Mouse (Mus musculus): ENCODE results near the gene Ctbp2. TPM values are rescaled to one million over a fixed set of nuclear protein-coding genes. Genes with fewer than 3 reads are reported as not detected.

The Ctbp2 gene
- total RNA-seq (2021) = 10 to 100 TPM; 24.8 to 36.1 TPM

- peak; percentile 83 for DNase-seq (ENCODE audit: low spot score)
- intact Hi-C loops (cut with DNase I) = loop anchor here (1.0 to 10.0 kb wide), 4 partner anchors 47 to 459 kb away; partner anchors contain the start of genes Abraxas2 and Eef1akmt2
Observed at GRCm38 (mm10) chr7:133123999-133124700, at the start of gene Ctbp2. Gene Ctbp2, minus strand, starts transcription at chr7:133124354.

GRCm38 (mm10) chr7:133171403-133172032, 47.4 kb upstream of the Ctbp2 start:
- DNase-seq (ENCODE audit: low spot score) = peak; percentile 40
- intact Hi-C loops (cut with DNase I) = no loop called here

GRCm38 (mm10) chr7:133168928-133169327, 44.8 kb upstream of the Ctbp2 start:
- intact Hi-C loops (cut with DNase I) = no loop called here
- no peak for DNase-seq (ENCODE audit: low spot score)

GRCm38 (mm10) chr7:133167903-133168302, 43.7 kb upstream of the Ctbp2 start:
- intact Hi-C loops (cut with DNase I) = no loop called here
- DNase-seq (ENCODE audit: low spot score) = no peak

GRCm38 (mm10) chr7:133164770-133165169, 40.6 kb upstream of the Ctbp2 start:
- no peak for DNase-seq (ENCODE audit: low spot score)
- intact Hi-C loops (cut with DNase I) = no loop called here

- DNase-seq (ENCODE audit: low spot score) = no peak
Observed at GRCm38 (mm10) chr7:133163011-133163410, 38.9 kb upstream of the Ctbp2 start.

GRCm38 (mm10) chr7:133162131-133162530, 38.0 kb upstream of the Ctbp2 start:
- DNase-seq (ENCODE audit: low spot score) = no peak
- intact Hi-C loops (cut with DNase I) = no loop called here

More at GRCm38 (mm10) chr7:133163011-133163410, 38.9 kb upstream of the Ctbp2 start:
- intact Hi-C loops (cut with DNase I) = no loop called here

- intact Hi-C loops (cut with DNase I) = no loop called here
- DNase-seq (ENCODE audit: low spot score) = no peak
Observed at GRCm38 (mm10) chr7:133161362-133162080, 37.4 kb upstream of the Ctbp2 start.

- DNase-seq (ENCODE audit: low spot score) = no peak
Observed at GRCm38 (mm10) chr7:133159519-133159918, 35.4 kb upstream of the Ctbp2 start.

GRCm38 (mm10) chr7:133155621-133156020, 31.5 kb upstream of the Ctbp2 start:
- no peak for DNase-seq (ENCODE audit: low spot score)
- intact Hi-C loops (cut with DNase I) = no loop called here

More at GRCm38 (mm10) chr7:133159519-133159918, 35.4 kb upstream of the Ctbp2 start:
- intact Hi-C loops (cut with DNase I) = no loop called here

GRCm38 (mm10) chr7:133154846-133155245, 30.7 kb upstream of the Ctbp2 start:
- intact Hi-C loops (cut with DNase I) = no loop called here
- DNase-seq (ENCODE audit: low spot score) = no peak

GRCm38 (mm10) chr7:133139689-133140336, 15.7 kb upstream of the Ctbp2 start:
- intact Hi-C loops (cut with DNase I) = no loop called here
- DNase-seq (ENCODE audit: low spot score) = no peak

- intact Hi-C loops (cut with DNase I) = loop anchor here (2.0 kb wide), 1 partner anchor 101 kb away; no protein-coding TSS in a partner anchor
Observed at GRCm38 (mm10) chr7:133133552-133133951, 9.4 kb upstream of the Ctbp2 start.

GRCm38 (mm10) chr7:133132702-133133101, 8.5 kb upstream of the Ctbp2 start:
- intact Hi-C loops (cut with DNase I) = loop anchor here (2.0 kb wide), 1 partner anchor 100 kb away; no protein-coding TSS in a partner anchor
- DNase-seq (ENCODE audit: low spot score) = no peak

More at GRCm38 (mm10) chr7:133133552-133133951, 9.4 kb upstream of the Ctbp2 start:
- no peak for DNase-seq (ENCODE audit: low spot score)

- intact Hi-C loops (cut with DNase I) = loop anchor here (1.0 to 10.0 kb wide), 4 partner anchors 48 to 460 kb away; partner anchors contain the start of genes Abraxas2 and Eef1akmt2
- DNase-seq (ENCODE audit: low spot score) = no peak
Observed at GRCm38 (mm10) chr7:133124701-133125485, 739 bp upstream of the Ctbp2 start.

GRCm38 (mm10) chr7:133123244-133123998, 733 bp downstream of the Ctbp2 start, which contains the start of gene Fgfr2:
Gene Fgfr2, minus strand, starts transcription at chr7:133123350.
- DNase-seq (ENCODE audit: low spot score) = peak; percentile 58
- intact Hi-C loops (cut with DNase I) = loop anchor here (5.0 to 10.0 kb wide), 3 partner anchors 46 to 459 kb away; partner anchors contain the start of genes Abraxas2 and Eef1akmt2

- intact Hi-C loops (cut with DNase I) = loop anchor here (5.0 to 10.0 kb wide), 3 partner anchors 45 to 458 kb away; partner anchors contain the start of genes Abraxas2 and Eef1akmt2
- DNase-seq (ENCODE audit: low spot score) = peak; percentile 40
Observed at GRCm38 (mm10) chr7:133122379-133123243, 1.5 kb downstream of the Ctbp2 start.

Measured in heart, postnatal 25 days (tissue).